Mouse (Mus musculus): Measurements from ENCODE around the gene Evc.

DNA sequence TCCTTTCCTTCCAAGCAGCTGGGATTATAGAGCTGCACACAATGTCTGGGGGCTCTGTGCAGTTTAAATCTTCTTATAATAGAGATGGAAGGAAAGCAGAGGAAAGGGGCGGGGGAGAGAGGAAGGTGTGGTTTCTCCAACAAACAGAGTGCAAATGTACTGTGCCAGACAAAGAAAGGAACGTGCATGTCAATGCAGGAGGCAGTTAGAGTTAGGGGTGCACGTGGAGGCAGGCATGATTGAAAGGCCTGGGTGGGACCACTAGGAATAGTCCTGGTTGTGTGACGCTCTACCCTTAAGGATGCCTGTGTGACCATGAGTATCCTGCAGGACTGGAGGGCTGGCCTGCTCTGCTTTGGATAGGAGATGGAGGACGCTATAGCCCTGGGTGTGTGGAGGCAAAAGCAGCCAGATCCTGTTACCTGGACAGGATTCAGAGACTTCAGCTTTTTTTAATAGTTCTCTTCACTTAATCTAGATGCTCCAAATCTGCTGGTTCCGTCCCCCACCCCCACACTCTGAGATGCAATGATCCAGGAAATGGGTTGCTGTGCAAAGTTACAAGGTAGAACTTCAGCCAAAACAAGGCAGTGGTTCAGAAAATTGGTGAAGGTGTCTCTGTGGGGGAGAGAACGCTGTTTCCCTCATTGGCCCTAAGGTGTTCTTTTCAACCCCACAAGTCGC lies 6.1 kb downstream of the Evc start:
- no peak for TF ChIP-seq POLR2A (IDR thresholded peaks at IDR 0.05; ENCODE audit: low read depth, low read length)
- no peak for TF ChIP-seq CTCF (conservative IDR thresholded peaks at IDR 0.05; ENCODE audit: insufficient read depth, insufficient read length, low read depth, low read length)
